Mouse (Mus musculus) embryonic facial prominence, embryonic 12.5 days (tissue): ENCODE data around the gene Milr1. TPM values are rescaled to one million over a fixed set of nuclear protein-coding genes. Genes with fewer than 3 reads are reported as not detected.
"Not testable (repeated sequence)": the region's sequence is repeated elsewhere in the genome, so short reads cannot be mapped to it uniquely, and the experiment has no call there.

Experiments
- ATAC-seq: fragments of 200-750 bp; cut with Nextera tagmentation; 2 replicates; pipeline ENCODE4 v1.8.0; 2017; ENCODE audit not compliant: insufficient number of reproducible peaks, insufficient read depth, low FRiP score, low TSS enrichment
- H3K27ac ChIP-seq: fragments of 300-500 bp; sonication (generic); 2 replicates; pipeline ENCODE4 v1.5.1; 2016; ENCODE audit warnings: mild to moderate bottlenecking
- H3K27me3 ChIP-seq: fragments of 300-500 bp; sonication (generic); 2 replicates; pipeline ENCODE4 v1.6.1; 2016; ENCODE audit warnings: mild to moderate bottlenecking, moderate library complexity
- H3K36me3 ChIP-seq: fragments of 300-500 bp; sonication (generic); 2 replicates; pipeline ENCODE4 v1.6.1; 2016; ENCODE audit warnings: mild to moderate bottlenecking
- H3K4me1 ChIP-seq: fragments of 300-500 bp; sonication (generic); 2 replicates; pipeline ENCODE4 v1.6.1; 2016
- H3K4me2 ChIP-seq: fragments of 300-500 bp; sonication (generic); replicated peaks from 2 replicates; pipeline ENCODE4 v1.6.1; 2016; ENCODE audit warnings: mild to moderate bottlenecking, moderate library complexity
- H3K4me3 ChIP-seq: fragments of 300-500 bp; sonication (generic); 2 replicates; pipeline ENCODE4 v1.5.1; 2016; ENCODE audit warnings: mild to moderate bottlenecking
- H3K9ac ChIP-seq: fragments of 300-500 bp; sonication (generic); 2 replicates; pipeline ENCODE4 v1.6.1; 2016; ENCODE audit warnings: mild to moderate bottlenecking, moderate library complexity
- H3K9me3 ChIP-seq: fragments of 300-500 bp; sonication (generic); 2 replicates; pipeline ENCODE4 v1.6.1; 2016; ENCODE audit warnings: mild to moderate bottlenecking, moderate library complexity
- WGBS: fragments of 180-500 bp; shearing (Covaris S2); methylation state at CpG from one replicate; pipeline ENCODE4 v1.1.7; 2016; 5-methylcytosine and 5-hydroxymethylcytosine counted together
- polyA plus RNA-seq: library from polyadenylated mRNA; unstranded; fragments of >200 nt; fragmentation: Nextera tagmentation; extraction: Ambion mirVana; gene quantifications from 2 replicates; pipeline ENCODE4 v1.2.1, GENCODE M21; 2016

Gene Milr1
- polyA plus RNA-seq, 1 experiment from 2014 or later = 1.4 TPM

DNA sequence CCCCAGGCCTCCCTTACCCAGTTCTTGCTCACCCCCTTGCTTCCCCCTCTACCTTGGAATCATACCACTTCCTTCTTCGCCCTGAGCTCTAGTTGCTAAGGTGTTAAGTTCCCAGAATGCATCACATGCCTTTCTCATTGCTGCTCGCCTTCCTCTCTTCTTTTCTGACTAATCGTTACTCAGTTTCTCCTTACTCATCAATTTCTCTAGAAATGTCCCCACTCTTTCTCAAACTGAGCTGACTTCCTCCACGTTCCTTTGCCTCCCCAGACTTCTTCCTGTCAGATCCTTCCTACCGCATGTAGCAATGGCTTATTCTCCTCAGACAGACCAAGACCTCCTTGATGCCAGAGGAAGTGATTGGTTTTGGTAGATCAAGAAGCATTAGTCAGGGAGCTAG, 34.5 kb upstream of the Milr1 start:
- Histone ChIP-seq H3K9me3 (no peaks in the 10 kb centered on the region), H3K4me2 (no peak overlapping the region), H3K4me1 (no peaks in the 10 kb centered on the region), H3K27me3 (peaks cover 3% of the 10 kb centered on the region; the same call in 1 of the 2 replicates), H3K27ac (no peak overlapping the region), H3K9ac (no peak overlapping the region), H3K36me3 (no peaks in the 10 kb centered on the region), H3K4me3 (no peak overlapping the region)
- no peak for ATAC-seq
- whole genome bisulfite sequencing = 80% methylated on average over 5 of the region's 5 CpGs

DNA sequence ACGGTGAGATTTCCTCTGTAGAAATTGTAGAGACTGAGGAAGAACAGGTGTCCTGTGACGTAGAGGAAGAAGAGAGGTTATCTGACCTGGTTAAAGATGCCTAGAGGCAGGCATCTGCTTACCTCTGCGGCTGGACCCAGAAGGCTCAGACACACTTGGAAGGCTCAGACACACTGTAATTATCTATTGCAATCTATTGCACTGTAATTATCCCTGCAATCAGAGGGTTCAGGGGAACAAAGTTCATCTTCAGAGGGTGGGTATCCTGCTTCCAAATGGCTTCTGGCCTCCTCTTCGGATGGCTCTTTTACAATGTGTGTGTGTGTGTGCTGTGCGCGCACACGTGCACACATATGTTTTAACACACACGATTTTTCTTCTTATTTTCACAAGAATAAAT, 30.6 kb upstream of the Milr1 start:
- no peaks in the 10 kb centered on the region for H3K36me3 ChIP-seq
- H3K4me2 ChIP-seq = no peak overlapping the region
- H3K4me3 ChIP-seq = no peak overlapping the region
- H3K27me3 ChIP-seq = peaks cover 3% of the 10 kb centered on the region; the same call in 1 of the 2 replicates
- no peak overlapping the region for H3K27ac ChIP-seq
- no peaks in the 10 kb centered on the region for H3K9me3 ChIP-seq
- peaks cover 4% of the 10 kb centered on the region; the same call in 1 of the 2 replicates for H3K4me1 ChIP-seq
- 71% methylated on average over 8 of the region's 8 CpGs for WGBS
- H3K9ac ChIP-seq = no peak overlapping the region
- ATAC-seq = no peak

DNA sequence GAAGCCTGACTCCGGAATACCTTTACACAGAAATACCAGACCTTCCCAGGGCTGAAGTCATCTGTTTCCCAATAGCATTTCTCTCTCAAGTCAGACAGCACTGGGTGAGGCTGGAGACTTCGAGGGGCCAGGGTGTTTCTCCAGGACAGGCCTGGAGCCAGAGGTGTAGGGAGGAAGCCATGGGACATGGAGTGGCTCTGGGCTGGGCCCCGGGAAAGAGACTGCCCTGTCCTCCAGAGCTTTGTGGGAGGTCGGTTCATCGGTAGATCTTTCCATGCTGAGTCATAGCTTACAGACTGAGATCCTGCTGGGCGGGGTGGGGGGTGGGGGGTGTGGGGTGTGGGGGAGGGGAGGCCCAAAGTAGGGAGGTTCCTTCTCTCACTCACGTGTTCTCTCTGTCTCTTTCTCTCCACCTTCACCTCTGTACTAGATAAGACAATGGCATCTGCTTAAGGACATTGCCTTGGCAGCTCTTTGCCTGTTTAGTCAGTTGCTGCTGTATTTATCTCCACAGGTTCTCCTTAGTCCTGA, 28.1 kb upstream of the Milr1 start:
- no peak overlapping the region for H3K27ac ChIP-seq
- ATAC-seq = no peak
- 23% methylated on average over 5 of the region's 7 CpGs for WGBS
- H3K9ac ChIP-seq = no peak overlapping the region
- H3K9me3 ChIP-seq = no peaks in the 10 kb centered on the region
- no peak overlapping the region for H3K4me2 ChIP-seq
- H3K4me1 ChIP-seq = peaks cover 5% of the 10 kb centered on the region; the same call in 1 of the 2 replicates
- no peaks in the 10 kb centered on the region for H3K36me3 ChIP-seq
- H3K27me3 ChIP-seq = no peaks in the 10 kb centered on the region
- H3K4me3 ChIP-seq = no peak overlapping the region

DNA sequence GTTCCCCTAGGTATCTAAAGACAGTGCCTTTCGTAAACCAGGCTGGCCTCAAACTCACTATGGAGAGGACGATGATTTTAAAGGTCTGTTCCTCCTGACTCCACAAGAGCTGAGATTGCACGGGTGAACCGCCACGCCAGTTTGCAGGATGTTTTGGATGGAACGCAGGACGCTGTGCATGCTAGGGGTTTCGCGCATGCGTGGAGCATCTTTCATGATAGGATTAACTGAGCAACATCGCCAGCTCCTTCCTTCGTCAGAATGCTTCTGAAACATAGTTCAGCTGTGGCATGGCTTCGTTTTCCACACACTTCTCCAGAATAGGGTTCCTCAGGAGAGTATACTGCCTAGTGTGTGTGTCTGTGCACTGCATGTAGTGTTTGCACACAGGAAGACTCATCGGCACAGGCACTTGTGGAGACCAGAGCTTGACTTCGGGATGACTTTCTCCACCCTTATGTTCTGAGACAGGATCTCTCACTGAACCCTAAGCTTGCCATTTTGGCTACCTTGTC, 27.4 kb upstream of the Milr1 start:
- ATAC-seq = no peak
- no peaks in the 10 kb centered on the region for H3K27me3 ChIP-seq
- no peak overlapping the region for H3K4me3 ChIP-seq
- H3K9ac ChIP-seq = no peak overlapping the region
- H3K9me3 ChIP-seq = no peaks in the 10 kb centered on the region
- H3K36me3 ChIP-seq = no peaks in the 10 kb centered on the region
- H3K27ac ChIP-seq = no peak overlapping the region
- 77% methylated on average over 15 of the region's 15 CpGs for WGBS
- no peak overlapping the region for H3K4me2 ChIP-seq
- peaks cover 13% of the 10 kb centered on the region for H3K4me1 ChIP-seq

DNA sequence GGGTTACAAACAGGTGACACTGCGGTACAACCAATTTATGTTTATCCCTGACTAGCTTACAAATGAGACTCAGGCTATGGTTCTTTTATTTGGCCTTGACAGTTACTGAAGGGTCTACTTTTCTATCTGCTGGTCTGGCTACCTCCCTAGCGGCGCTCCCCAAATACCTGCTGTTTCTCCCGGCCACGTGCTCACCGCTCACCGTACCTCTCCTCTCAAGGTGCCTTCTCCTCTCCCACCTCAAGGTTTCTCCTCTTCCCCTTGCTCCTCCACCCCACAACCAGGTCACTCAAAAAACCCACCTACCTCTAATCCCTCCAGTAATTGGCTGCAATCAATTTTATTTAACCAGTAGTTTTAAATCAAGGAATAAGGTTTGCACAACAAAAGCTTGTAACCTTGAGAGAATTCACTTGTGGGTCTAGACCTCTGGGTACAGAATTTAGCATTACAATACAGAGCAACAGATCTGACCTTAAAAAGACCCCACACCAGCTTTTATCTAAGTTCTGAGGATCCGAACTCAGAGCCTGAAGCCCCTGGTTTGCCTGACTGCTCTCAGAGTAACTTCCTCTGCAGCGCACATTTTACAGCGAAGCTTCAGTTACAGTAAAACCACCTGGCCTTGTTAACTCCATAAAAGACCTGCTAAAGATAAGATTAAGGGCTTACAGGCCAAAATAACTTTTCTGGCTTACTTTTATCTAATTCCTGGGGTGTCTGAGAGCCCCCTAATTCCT, 26.7 kb upstream of the Milr1 start:
- H3K4me2 ChIP-seq = no peak overlapping the region
- WGBS = 85% methylated on average over 10 of the region's 10 CpGs
- ATAC-seq = no peak
- no peaks in the 10 kb centered on the region for H3K36me3 ChIP-seq
- H3K27me3 ChIP-seq = no peaks in the 10 kb centered on the region
- peaks cover 14% of the 10 kb centered on the region for H3K4me1 ChIP-seq
- no peak overlapping the region for H3K4me3 ChIP-seq
- H3K9ac ChIP-seq = no peak overlapping the region
- H3K27ac ChIP-seq = no peak overlapping the region
- H3K9me3 ChIP-seq = no peaks in the 10 kb centered on the region

DNA sequence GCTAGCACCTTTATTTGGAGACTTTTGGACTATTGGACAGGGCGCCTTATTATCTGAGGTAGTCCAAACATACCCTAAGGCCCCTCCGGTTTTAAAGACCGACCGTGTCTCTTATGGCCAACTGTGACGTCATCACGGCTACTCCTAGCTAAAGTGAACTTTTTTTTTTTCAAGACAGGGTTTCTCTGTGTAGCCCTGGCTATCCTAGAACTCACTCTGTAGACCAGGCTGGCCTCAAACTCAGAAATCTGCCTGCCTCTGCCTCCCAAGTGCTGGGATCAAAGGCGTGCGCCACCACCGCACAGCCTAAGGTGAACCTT, 26.1 kb upstream of the Milr1 start:
- whole genome bisulfite sequencing = 93% methylated on average over 9 of the region's 9 CpGs
- not testable (repeated sequence) for ATAC-seq, H3K4me2 ChIP-seq, H3K4me3 ChIP-seq, H3K27ac ChIP-seq, H3K36me3 ChIP-seq, H3K9ac ChIP-seq, H3K9me3 ChIP-seq, H3K27me3 ChIP-seq
- H3K4me1 ChIP-seq = peaks cover 14% of the 10 kb centered on the region

DNA sequence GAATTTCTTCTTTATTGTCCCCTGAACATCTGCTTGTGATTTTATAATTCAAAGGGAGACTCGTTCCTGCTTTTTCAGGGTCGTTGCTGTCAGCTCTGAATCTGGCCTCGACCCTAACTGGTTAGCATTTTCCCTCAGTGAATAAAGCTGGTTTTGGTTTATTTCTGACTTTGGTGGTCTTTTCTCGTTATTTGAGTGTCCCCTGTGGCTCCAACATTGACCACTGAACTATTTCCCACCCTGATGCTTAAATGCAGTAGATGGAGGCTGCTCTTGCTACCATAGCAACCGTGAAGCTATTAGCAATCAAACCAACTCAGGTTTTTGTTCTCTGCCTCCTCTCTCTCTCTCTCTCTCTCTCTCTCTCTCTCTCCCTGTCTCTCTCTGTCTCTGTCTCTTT, 23.1 kb upstream of the Milr1 start:
- Histone ChIP-seq H3K9ac (no peak overlapping the region), H3K4me1 (peaks cover 11% of the 10 kb centered on the region), H3K4me3 (no peak overlapping the region), H3K4me2 (no peak overlapping the region), H3K27me3 (no peaks in the 10 kb centered on the region), H3K27ac (peak overlapping the region; percentile 41; the same call in 1 of the 2 replicates), H3K9me3 (no peaks in the 10 kb centered on the region), H3K36me3 (no peaks in the 10 kb centered on the region)
- ATAC-seq = no peak
- 19% methylated on average over 5 of the region's 5 CpGs for WGBS

DNA sequence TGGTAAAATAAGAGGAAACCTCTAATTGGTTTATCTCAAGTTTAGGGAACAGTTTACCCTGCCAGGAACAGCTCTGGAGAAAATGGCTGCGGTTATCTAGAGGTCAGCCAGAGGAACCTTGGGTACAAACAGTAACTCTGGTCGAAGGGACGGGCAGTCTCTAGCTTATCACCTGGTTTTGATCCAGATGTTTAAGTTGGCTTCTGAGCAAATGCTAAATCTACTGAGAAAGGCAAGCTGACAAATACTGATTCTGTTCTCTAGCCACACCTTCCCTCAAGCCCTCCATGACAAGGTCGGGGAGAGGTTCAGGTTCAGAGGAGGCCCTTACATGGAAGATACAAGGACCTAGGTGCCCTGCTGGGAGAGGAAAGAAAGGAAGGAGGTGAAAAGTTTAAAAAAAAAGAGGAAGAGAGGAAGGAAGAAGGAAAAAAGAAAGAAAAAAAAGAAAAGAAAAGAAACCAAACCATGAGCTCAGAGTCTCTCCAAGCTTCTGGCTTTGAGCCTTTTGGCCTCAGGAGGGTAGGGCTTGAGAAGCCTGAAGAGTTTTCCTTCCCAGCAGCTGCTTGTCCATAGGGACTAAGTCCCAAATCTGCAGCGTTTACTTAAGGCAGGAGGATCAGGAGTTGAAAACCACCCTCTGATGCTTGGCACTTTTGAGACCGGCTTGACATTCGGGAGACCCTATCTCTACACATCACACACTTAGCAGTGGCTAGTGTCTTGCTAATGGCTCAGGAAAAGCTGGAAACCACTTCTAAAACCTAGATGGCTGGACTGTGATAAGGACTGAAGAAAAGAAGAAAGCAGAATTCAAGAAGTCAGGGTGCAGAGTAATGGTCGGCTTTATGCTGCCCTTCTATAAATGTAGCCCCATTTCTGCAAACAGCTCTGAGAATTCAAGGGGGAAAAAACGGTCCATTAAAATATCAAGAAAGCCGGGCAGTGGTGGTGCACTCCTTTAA, 22.3 kb upstream of the Milr1 start:
- no peaks in the 10 kb centered on the region for H3K27me3 ChIP-seq
- 68% methylated on average over 10 of the region's 10 CpGs for WGBS
- H3K9me3 ChIP-seq = no peaks in the 10 kb centered on the region
- no peaks in the 10 kb centered on the region for H3K36me3 ChIP-seq
- no peak for ATAC-seq
- H3K27ac ChIP-seq = peak overlapping the region; percentile 41; the same call in 1 of the 2 replicates
- peaks cover 10% of the 10 kb centered on the region for H3K4me1 ChIP-seq
- no peak overlapping the region for H3K4me2 ChIP-seq
- no peak overlapping the region for H3K4me3 ChIP-seq
- H3K9ac ChIP-seq = no peak overlapping the region

DNA sequence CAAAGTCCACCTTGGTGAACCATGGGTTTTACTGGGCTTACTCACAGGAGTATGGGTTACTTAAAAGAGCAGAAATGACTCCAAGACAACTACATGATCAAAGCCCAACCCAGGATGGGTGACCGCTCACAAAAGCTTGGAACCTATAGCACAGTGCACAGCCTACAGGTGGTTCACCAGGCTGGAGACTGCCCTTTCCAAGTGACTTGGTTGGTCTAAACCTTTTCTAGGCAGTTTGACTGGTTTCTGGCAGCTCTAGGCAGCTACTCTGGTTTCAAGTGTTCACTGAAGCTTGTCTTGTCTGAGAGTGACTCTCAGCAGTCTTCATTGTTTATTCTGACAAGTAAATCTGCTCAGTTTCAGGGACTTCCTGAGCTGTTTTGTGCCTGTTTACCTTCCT, 21.4 kb upstream of the Milr1 start:
- 96% methylated on average over 1 of the region's 1 CpGs for WGBS

DNA sequence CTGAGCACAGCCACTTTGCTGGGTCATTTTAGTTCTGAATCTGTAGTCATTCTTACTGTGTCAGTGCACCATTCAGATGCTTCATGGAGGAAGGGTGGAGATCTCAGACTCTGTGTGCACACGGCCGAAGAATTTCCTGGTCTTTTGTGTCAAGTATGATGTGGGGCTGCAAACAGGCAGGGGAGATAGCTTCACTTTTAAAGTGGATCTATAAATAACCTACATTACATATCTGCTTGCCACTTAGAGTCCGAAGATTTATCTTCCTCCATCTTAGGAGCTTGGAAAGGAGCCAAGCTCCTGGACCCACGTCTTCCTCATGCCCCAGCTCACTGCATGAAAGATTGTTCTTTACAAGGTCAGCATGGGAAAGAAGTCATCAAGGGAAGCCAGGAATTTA, 20.3 kb upstream of the Milr1 start:
- Histone ChIP-seq H3K4me2 (no peak overlapping the region), H3K9me3 (no peaks in the 10 kb centered on the region), H3K36me3 (no peaks in the 10 kb centered on the region), H3K4me1 (peaks cover 10% of the 10 kb centered on the region), H3K27ac (no peak overlapping the region), H3K4me3 (no peak overlapping the region), H3K9ac (no peak overlapping the region), H3K27me3 (no peaks in the 10 kb centered on the region)
- no peak for ATAC-seq
- 82% methylated on average over 4 of the region's 4 CpGs for WGBS

More for the DNA sequence above, 21.4 kb upstream of the Milr1 start:
- Histone ChIP-seq H3K9ac (no peak overlapping the region), H3K27me3 (no peaks in the 10 kb centered on the region), H3K27ac (no peak overlapping the region), H3K9me3 (no peaks in the 10 kb centered on the region), H3K36me3 (no peaks in the 10 kb centered on the region), H3K4me1 (peaks cover 10% of the 10 kb centered on the region), H3K4me2 (no peak overlapping the region), H3K4me3 (no peak overlapping the region)
- no peak for ATAC-seq

DNA sequence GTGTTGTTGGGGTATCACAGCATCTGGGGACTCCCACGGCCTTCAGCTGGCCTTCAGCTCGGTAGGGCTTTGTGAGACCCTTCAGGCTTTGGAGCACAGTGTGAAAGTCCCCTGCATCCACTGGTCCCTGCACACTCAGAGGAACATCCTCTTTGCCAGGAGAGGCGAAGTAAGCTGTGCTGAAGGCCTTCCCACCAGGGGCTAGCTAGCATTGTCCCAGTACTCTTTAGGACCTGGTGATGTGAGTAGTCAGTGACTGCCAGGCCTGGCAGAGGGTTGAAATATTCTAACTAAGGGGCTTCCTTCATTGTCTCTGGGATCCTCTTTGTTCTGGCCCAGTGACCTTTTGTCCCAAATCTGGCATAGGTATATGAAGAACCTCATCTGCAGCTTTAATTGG, 14.4 kb upstream of the Milr1 start:
- ATAC-seq = no peak
- Histone ChIP-seq H3K27me3 (no peaks in the 10 kb centered on the region), H3K36me3 (no peaks in the 10 kb centered on the region), H3K4me2 (no peak overlapping the region), H3K4me3 (no peak overlapping the region), H3K27ac (0 out of 2 replicates have a peak overlapping the region, but pooled peaks have one; percentile 25), H3K4me1 (peaks cover 7% of the 10 kb centered on the region; the same call in 1 of the 2 replicates), H3K9ac (no peak overlapping the region), H3K9me3 (no peaks in the 10 kb centered on the region)
- 70% methylated on average over 3 of the region's 3 CpGs for WGBS
